Mouse (Mus musculus) embryonic fibroblast, embryonic 13.5 days (primary cell): ENCODE data around the gene Tgm6.

Source experiments
- CTCF ChIP-seq: IDR thresholded peaks from 2 replicates; pipeline ENCODE4 v1.5.1; 2011; ENCODE audit warnings: mild to moderate bottlenecking, control low read depth, low read length, moderate library complexity, borderline replicate concordance; ENCODE audit not compliant: insufficient read depth
- POLR2A ChIP-seq: IDR thresholded peaks from 2 replicates; pipeline ENCODE4 v1.6.1; 2011; ENCODE audit warnings: low read depth, mild to moderate bottlenecking, control low read depth, low read length, moderate library complexity

DNA sequence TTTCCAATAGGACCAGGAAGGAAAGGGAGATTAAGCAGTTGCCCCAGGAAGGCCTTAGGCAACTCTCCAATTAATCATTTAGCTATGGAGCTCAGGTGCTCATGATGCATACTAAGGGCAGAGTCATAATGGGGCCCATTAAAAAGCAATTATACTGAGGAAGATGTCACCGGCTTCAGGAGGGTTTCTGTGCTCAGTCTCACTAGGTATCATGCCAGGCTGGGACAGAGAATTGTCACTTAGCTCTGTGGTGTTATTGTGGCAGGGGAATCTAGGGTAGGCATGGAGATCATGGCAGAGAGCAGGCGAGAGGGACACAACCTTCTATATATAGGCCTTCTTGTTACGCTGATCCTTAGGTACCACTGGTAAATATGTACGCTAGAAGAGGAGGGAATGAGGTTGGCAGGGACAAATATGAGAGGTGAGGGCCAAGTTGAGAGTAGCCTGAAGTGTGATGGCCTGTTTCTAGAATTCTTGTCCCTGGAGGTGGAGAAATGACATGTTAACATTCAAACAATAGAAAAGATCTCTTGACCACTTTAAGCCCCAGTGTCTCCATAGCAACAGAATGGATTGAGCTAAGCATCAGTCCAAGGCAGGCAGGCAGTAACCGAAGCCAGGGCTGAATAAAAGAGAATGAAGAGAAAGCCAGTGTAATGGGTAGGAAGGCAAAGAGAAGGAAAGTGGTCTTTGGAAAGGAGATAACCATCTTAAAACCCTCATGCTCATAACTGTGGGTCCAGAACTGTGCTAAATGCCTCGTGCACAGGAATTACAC lies 13.3 kb downstream of the Tgm6 start:
- TF ChIP-seq POLR2A = no peak
- TF ChIP-seq CTCF = no peak
